Mouse (Mus musculus) lung, postnatal 4 days (tissue): Measurements from ENCODE around the gene Rac2.

Experiments
- DNase-seq, 2 experiments: peaks; one replicate each; pipeline ENCODE4 v3.0.0; 2021

The Rac2 gene

DNA sequence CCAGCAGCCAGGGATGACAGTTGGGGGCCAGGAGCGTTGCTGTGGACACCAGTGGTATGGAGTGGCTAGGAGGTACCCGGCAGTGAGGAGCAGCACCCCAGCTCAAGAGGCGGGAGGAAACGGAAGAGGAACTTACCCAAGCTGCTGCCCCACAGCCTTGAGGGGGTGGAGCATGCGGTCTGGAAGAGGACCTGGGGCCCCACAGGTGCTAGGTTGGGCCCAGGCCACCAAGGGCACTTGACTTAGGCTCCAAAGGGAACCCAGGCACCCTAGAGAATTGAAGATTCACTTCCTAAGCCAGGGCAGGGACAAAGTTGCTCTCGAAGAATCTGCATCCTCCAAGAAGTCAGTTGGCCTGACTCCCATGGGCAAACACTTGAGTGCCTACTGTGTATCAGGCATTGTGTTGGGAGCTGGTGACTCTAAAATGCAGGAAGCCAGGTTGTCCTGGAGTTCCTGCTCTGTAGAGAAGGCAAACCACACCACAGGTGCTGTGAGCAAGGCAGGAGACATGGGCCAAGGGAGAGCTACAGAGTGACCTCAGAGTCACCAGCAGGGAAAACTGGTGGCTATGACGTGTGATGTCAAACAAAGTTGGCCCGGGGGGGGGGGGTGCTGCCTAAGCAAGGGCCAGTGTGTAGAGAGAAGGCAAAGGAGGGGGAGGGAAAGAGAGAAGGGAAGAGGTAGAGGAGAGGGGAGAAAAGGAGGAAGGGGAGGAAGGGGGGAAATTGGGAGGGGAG lies at the start of gene Rac2:
Gene Rac2 (minus strand): TSS at position 126 of the 740 bp plus-strand sequence.
- DNase-seq = peak; percentile 69 to 74

GRCm38 (mm10) chr15:78616973-78617372 lies 44.4 kb upstream of the Rac2 start:
- no peak for DNase-seq

- no peak for DNase-seq
Observed at GRCm38 (mm10) chr15:78614536-78614935, 42.0 kb upstream of the Rac2 start.

DNA sequence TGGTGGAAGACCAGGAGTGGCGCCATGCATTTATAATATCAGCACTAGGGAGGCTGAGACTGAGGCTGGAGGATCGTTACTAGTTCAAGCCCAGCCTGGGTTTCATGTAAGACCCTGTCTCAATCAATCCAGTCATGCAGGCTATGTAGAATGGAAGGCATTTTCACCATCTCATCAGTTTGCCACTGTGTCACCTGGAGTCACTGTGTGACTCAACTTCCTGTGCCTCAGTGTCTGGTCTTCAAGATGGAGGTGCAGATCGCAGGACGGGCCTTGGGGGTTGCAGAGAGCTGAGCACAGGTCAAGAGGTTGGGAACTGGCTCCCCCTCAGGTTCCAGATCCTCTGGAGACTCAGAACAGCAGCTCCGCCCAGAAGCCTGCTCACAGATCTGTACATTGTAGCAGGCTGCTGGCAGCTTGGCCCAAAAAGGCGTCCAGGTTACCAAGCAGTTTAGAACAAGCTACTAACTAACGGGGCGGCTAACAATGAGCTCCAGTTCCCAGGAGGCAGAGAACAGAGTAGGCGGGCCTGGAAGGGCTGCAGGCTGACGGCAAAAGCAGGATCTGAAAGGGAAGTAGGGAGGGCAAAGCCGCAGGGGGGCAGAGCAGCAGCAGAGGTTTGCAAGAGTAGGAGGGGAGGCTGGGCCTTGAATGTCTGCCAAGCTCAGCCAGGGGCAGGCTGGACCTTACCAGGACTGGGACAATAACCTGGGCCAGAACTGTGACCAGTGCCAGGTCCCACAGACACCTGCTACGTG lies 38.3 kb upstream of the Rac2 start:
- DNase-seq = no peak

- no peak for DNase-seq
Observed at GRCm38 (mm10) chr15:78607463-78607862, 34.9 kb upstream of the Rac2 start.

DNA sequence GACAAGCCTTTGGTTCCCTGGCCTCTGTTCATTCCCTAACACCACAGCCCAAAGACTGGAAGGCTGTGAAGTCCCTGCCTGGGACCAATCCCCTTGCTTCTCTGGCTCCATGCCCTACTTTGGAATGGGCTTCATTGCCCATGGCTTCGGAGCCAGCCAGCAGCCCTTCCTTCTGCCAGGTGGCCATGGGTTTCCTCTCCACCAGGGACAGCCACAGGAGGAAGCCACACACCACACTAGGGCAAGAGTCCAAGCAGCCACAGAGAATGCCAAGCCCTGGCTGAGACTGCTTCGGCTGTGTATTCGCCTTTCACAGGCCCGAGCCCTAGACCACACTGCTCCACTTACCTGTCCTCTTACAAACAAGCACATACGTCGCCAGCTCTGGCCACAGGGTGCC lies 33.5 kb upstream of the Rac2 start:
- DNase-seq = no peak

DNA sequence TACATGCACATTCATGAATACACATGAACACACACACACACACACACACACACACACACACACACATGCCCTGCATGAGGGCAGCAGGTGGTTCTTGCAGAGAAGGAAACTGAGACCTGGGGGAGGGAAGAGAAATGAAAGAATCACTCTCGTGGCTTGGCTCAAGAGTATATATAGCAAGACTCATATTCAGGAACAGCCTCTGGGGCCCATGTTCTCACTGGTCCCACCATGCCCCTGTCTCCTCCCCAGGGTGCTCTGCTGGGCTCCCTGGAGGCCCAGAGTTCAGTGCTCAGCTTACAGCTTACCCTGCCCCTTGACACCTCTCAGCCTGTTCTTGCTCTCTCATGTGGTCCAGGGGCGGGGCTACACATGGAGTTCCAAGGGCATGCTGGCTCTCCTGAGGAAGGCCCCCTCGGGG lies 32.8 kb upstream of the Rac2 start:
- DNase-seq = peak in 1 of 2 experiments; percentile 47

DNA sequence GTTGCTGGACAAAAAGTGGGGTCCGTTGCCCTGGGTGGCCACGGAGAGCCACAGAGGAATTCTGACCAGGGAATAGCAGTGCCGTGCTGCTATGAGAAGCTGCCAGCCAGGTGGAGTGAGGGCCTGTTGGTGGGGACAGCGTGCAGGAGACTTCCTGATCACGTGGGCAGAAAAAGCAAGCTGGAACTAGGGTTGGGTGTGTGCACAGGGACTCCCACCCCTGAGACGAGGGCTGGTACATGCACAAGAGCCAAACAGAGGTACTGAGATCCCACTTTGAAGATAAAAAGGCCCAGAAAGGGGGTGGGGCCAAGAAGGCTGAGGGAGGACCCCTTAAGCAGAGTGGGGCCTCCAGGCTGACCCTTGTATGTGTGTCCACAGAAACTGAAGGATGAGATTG lies 31.7 kb upstream of the Rac2 start:
- no peak for DNase-seq

GRCm38 (mm10) chr15:78601180-78601579 lies 28.6 kb upstream of the Rac2 start:
- DNase-seq = no peak

DNA sequence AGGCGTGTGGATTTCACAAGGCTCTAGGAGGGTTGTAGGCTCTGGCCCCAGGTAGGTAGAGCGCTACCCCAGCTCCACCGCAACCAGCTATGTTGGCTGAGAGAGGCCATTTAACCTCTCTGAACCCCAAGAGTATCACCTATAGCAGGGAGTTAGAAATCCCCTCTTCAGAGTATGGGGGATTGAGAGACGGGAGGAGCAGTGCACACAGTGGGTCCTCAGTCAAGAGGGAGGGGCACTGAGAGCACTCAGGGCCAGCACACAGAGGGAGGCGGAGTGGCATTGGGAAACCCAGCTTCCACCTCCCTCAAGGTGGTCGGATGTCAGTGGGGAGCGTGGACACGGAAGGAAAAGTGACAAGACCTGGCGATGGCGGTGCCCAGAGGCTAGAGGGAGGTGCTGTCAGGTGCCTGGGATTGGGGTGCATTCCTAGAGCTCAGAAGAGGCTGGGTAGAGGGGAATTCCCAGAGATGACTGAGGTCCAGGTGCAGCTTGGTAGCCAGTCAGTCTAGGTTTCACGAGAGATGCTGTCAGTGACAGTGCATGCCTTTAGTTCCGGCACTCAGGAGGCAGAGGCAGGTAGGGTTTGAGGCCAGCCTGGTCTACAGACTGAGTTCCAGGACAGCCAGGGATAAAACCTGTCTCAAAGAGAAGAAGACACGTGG lies 27.1 kb upstream of the Rac2 start:
- no peak for DNase-seq

- peak; percentile 65 to 68 for DNase-seq
Observed at GRCm38 (mm10) chr15:78599124-78599523, 26.5 kb upstream of the Rac2 start.

DNA sequence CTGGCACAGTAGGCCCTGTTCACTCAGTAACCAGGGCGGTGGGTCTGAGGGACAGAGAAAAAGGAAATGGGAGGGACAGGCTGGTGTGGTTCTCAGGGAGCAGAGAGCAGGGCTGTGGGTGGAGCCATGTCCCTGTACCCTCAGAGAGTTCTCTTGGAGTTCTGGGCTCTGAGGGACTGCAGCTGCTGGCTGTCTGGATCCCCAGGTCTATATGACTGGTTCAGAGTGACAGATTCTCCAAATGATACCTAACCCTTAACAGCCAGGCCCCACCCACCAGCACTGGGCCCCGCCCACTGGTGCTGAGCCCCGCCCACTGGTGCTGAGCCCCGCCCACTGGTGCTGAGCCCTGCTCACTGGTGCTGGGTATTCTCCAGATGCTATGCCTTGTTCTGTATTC lies 25.1 kb upstream of the Rac2 start:
- peak; percentile 54 to 73 for DNase-seq

GRCm38 (mm10) chr15:78596914-78597313 lies 24.3 kb upstream of the Rac2 start, which contains the start of gene Cyth4:
TSS of gene Cyth4 (plus strand) at chr15:78597047.
- DNase-seq = peak; percentile 81 to 83

GRCm38 (mm10) chr15:78596504-78596903 lies 23.9 kb upstream of the Rac2 start:
- DNase-seq = no peak

GRCm38 (mm10) chr15:78595468-78595867 lies 22.9 kb upstream of the Rac2 start:
- no peak for DNase-seq

DNA sequence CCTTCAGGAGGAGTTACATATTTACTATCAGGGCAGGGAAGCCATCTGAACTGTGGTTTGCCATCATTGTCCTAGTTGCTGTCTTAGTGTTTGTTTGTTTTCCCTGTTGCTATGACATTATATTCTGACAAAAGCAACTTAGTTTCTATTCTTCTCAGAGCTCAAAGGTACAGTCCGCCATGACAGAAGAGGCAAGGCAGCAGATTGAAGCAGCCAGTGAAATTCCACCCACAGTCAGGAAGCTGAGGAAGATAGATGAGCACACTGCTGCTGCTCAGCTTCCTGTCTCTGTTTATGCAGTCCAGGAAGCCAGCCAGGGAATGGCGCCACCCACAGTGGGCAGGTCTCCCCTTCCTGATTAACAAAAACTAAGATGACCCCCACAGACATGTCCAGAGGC lies 22.2 kb upstream of the Rac2 start:
- DNase-seq = peak; percentile 55 to 64

DNA sequence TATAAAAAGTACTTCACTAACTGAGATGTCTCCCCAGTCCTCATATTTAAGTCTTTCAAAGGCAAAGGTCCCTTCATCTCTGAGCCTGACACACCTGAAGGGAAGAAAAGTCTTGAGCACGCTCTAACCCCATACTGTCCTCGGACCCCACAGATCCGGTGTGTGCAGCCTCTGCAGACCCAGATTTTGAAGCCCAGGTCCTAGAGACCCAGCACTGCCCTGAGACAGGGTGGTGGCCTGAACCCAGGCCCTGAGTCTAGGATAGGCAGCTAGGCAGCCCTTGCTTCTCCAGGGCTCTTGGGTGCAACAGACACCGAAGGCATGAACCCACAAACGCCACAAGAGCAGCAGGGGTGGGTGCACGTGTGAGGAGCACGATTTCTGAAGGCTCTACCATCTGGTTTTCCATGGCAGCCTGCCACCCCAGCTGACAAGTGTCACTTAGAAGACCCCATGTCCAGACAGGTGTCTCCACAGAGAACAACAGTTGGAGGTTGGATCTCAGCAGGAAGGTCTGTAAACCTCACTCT lies 21.4 kb upstream of the Rac2 start:
- DNase-seq = no peak

- no peak for DNase-seq
Observed at GRCm38 (mm10) chr15:78592452-78592968, 19.9 kb upstream of the Rac2 start.

DNA sequence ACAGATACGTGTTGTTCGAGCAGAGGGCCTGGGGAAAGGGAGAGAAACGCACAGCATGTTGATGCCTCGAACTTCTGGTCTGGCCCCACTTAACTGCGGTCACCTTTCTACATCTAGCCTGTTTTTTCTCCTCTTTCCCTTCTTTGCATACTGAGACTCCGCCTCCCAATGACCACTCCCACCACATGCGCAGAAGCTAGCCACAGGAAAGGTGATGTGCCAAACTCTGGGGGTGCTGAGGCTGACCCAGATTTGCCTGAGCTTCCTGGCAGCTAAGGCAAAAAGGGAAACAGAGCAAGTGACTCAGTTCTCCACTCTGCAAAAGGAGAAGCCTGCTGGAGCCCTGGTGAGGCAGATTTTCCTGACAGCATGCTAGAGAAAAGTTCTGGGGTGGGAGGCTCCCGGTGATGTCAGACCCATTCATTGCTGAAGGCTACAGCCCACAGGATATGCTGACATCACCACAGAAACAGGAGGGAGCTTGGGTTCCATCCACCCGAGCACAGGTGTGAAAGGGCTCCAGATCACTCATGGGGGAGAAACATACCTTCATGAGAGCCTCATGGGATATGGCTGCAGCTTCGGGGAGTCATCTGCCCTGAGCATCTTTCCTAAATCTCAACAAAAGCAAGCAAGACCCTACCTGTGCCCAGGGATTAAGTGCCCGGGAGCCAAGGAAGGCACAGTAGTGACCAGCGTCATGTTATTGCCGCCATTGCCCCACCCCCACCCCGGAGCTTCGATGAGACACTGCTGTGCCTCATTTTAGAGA lies 19.3 kb upstream of the Rac2 start:
- DNase-seq = no peak

DNA sequence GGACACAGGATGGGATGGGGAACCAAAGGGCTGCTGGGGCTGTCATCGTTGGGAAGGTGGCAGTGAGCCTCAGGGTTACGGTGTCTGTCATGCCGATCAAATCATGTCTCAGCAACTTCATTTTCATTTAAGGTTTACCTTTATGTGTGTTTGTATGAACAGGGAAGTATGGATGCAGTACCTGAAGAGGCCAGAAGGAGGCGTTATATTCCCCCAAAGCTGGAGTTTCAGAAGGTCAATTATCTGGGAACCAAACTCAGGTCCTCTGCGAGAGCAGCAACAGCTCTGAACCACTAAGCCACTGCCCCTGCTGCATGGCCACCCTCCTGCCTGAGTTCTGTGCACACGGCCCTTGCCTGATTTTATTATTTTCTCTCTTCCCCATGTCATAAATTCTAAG lies 18.2 kb upstream of the Rac2 start:
- DNase-seq = no peak

DNA sequence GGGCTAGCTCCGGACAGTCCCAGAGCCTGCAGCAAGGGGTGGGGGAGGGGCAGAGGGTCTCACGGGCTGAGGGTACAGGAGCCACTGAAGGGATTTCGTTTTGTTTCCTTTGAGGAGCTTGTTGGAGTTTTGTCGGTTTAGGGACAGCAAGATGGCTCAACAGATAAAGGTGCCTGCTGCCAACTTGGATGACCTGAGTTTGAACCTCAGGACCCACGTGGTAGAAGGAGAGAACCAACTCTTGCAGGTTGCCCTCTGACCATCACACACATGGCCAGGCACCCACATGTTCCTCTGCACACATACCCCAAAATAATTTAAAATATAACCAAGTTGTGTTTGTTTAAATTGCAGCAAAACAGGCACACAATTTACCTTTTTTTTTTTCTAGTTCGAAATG lies 17.4 kb upstream of the Rac2 start:
- DNase-seq = no peak

- peak; percentile 48 to 62 for DNase-seq
Observed at GRCm38 (mm10) chr15:78588900-78589299, 16.3 kb upstream of the Rac2 start.
